Mouse (Mus musculus): ENCODE results near the gene Aff4. TPM values are rescaled to one million over a fixed set of nuclear protein-coding genes. Genes with fewer than 3 reads are reported as not detected.

Aff4 gene
- 12.3 TPM for polyA plus RNA-seq (2014; fragmentation: Illumina TruSeq; extraction: RNeasy Lipid Tissue Mini Kit (QIAGEN cat#74804); ENCODE audit: insufficient read depth, low read depth, low replicate concordance)

DNA sequence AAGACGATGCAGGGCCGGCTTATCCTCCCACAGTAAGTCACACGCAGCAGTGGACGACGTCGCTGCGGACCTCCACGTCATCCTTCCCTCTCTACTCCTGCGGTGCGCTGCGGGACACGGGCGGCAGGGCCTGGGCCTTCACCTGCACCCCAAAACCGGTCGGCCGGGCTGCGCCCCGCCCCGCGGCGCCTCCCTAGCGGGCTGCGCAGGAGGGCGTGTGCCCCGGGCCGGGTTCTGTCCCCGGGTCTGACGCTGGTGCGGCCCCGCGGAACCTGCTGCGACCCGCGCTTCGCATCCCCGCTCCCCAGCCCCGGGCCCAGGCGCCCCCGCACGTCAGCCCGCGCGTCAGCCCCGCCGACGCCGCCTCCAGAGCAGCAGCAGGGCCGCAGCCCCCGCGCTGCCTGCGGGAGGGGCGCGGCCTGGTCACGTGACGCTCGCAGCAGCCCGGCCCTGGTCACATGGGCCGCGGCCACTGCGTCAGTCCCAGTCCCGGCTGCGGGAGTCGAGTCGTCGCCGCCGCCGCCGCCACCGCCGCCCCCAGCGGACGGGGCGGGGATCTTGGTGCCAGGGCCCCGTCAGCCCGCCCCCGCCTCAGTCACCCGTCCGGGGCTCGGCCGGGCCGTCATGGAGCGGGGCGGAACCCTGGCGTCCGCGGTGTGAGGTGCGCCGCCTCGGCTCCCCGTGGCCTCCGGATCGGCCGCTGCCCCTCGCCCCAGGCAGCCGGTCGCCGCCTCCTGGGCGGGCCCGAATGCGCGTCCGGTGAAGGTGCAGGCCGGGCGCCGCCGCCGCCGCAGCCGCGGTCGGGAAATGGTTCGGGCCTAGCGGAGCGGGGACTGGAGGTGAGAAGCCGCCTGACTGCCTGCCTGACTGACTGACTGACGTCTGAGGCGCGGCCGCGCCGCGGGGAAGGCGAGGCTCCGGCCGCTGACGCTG is at the start of gene Aff4:
TSS of gene Aff4 (plus strand) at position 543 of the 933 bp plus-strand sequence.

DNA sequence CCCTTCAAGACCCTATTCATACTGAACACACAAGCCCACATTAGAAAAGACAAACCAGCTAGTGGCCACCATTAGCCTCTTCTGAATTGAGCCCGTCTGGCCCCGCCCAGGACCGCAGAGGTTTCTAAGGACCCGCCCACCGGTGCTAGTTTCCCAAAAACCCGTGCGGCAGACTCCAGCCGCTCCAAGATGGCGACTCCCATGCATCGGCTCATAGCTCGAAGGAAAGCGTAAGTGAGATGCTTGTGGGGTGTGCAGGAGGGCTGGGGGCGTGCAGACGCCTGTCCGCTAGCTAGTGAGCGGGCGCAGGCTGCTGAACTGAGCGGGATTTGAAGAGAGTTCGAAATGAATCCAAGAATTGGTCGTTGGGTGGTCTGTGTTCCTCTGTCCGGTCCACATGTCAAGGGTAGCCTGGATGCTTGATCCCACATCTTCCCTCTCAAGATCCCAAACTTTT is 26.1 kb upstream of the Aff4 start, which contains the start of gene Zcchc10:
TSS of gene Zcchc10 (plus strand) at position 168 of the 457 bp plus-strand sequence.

DNA sequence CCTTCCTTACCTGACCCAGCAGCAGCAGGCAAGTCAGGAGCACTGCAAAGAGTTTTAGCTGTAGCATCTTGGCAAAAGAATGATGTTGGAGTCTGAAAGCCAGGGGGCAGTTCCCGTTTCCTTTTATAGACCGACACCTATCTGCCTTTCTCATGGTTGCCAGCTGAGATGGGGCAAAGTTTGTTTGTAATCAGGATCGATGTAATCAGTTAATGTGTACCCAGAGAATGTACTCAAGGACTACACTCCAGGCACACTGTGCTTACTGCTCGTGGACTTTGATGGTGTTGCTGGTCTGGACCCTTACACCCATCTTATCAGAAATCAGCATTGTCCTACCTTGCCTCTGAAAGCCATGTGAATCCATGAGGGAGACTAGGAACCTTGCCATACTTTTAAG is 72.4 kb downstream of the Aff4 start, which contains the start of gene Leap2:
TSS of gene Leap2 (minus strand) at position 135 of the 400 bp plus-strand sequence.

DNA sequence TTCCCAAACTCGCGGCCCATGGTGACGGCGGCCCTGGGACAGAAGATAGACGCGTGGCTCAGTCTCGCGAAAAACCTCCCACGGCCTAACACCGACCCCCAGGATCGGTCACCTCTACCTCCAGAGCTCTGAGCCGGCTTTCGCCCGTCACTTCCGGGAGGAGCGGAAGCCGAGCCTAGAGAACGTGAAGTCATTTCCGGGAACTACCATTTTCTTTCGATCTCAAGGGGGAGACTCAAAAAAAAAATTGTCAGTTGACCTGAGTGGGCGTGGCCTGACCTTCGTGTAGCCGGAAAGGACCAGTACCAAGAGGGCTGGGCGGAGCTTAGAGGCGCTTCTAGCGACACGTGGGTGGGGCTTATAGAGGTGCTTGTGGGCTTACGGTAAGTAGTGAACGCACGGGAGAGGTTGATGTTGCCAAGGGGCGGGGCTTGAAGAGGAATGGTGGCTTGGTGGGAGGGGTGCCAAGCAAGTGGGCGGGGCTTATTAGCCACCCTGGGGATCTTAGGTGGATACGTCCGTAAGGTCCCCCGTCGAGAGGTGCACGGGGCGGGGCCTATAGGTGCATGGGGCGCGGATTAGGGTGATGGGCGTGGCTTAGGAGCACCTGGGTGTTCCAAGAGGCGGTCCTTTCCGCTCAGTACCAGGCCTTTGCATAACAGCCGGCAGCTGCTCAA is 80.2 kb downstream of the Aff4 start, which contains the start of the genes Uqcrq and Gdf9:
TSS of gene Uqcrq (minus strand) at position 162 of the 677 bp plus-strand sequence.
TSS of gene Gdf9 (plus strand) at position 354 of the 677 bp plus-strand sequence.

DNA sequence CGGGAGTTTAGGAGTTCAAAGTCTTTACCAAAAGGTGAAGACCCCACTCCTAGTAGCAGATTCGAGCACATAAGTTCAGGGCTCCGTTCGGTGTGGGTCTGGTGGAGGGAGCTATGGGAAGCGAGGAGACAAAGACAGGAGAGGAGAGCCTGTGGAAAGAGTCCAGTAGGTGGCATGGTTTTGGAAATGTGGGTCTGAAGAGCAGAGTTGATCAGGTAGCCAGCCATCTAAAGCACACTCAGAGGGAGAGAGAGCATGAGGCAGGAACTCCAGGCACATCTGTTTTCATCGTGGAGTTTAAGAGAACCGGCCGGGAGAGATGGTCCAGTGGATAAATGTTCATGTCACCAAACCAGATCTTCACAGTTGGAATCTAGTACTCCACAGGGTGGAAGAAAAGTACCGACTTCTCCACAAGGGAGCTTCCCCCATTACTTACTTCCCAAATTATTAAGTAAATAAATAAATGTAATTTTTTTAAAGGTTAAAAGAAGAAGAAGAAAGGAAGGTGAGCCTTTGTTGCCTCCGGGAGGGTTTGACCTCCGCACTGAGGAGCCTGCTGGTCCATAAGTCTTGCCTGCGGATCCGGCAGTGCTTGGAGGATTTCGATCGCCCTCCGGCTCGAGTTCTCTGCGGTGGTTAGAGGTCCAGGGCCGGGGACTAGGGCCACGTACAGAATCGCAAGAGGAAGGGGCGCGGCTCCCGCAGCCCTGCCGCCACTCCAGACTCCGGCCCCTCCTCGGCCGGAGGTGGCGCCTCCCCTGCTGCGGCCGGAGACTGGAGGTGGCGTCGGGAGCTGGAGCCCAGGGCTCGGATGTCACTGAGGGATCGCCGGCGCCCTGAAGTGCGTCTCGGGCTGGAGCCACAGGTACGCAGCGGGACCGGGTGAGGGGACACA is 106.1 kb downstream of the Aff4 start, which contains the start of the genes Gm10447 and Shroom1:
TSS of gene Gm10447 (minus strand) at position 637 of the 898 bp plus-strand sequence.
TSS of gene Shroom1 (plus strand) at position 732 of the 898 bp plus-strand sequence.

DNA sequence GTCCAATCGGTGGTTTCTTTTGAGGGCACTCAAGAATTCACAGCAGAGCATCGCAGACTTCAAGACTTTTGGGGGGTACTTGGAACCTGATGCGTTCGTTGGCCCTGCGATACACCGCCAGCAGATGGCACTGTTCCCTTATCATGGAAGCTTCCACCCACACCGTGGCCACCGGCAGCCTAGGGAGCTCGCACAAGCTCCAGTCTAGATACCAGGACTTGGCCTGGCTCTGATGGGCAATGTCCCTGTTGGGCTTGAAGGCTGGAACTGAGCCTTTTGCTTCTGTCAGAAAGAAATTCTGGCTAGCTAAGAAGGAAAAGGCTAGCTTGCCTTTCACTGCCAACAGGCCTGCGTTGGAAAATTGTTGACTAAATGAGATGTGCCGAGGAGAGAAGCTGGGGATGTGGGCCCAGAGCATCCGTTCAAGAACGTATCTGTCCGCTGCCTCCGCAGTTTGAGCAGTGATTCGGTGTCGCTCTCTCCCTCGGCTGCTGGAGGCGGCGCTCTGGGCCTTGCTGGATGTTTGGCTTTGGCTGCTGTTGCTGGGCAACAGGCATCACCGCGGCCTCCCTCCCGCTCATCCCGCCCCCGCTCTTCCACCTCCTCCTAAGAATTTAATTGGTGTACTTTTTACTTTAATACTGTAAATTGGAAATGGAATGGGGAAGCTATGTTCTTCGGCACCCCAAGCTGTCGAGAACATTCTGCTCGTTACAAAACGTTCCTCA is 119.5 kb downstream of the Aff4 start, which contains the start of gene Gm9837:
TSS of gene Gm9837 (minus strand) at position 512 of the 728 bp plus-strand sequence.

Other genes starting within 250 kb of the Aff4 start
- 51.9 TPM for gene Hspa4, start 50.4 kb upstream of the Aff4 start, polyA plus RNA-seq (2014; fragmentation: Illumina TruSeq; extraction: RNeasy Lipid Tissue Mini Kit (QIAGEN cat#74804); ENCODE audit: insufficient read depth, low read depth, low replicate concordance)
- gene Zcchc10, start 26.2 kb upstream of the Aff4 start, polyA plus RNA-seq (2014; fragmentation: Illumina TruSeq; extraction: RNeasy Lipid Tissue Mini Kit (QIAGEN cat#74804); ENCODE audit: insufficient read depth, low read depth, low replicate concordance) = 13.2 TPM
- not detected for gene Leap2, start 72.3 kb downstream of the Aff4 start, polyA plus RNA-seq (2014; fragmentation: Illumina TruSeq; extraction: RNeasy Lipid Tissue Mini Kit (QIAGEN cat#74804); ENCODE audit: insufficient read depth, low read depth, low replicate concordance)
- 315 TPM for gene Uqcrq, start 80.0 kb downstream of the Aff4 start, polyA plus RNA-seq (2014; fragmentation: Illumina TruSeq; extraction: RNeasy Lipid Tissue Mini Kit (QIAGEN cat#74804); ENCODE audit: insufficient read depth, low read depth, low replicate concordance)
- gene Gdf9, start 80.2 kb downstream of the Aff4 start, polyA plus RNA-seq (2014; fragmentation: Illumina TruSeq; extraction: RNeasy Lipid Tissue Mini Kit (QIAGEN cat#74804); ENCODE audit: insufficient read depth, low read depth, low replicate concordance) = 1.0 TPM
- not detected for gene Gm10447, start 106.3 kb downstream of the Aff4 start, polyA plus RNA-seq (2014; fragmentation: Illumina TruSeq; extraction: RNeasy Lipid Tissue Mini Kit (QIAGEN cat#74804); ENCODE audit: insufficient read depth, low read depth, low replicate concordance)
- gene Shroom1, start 106.4 kb downstream of the Aff4 start, polyA plus RNA-seq (2014; fragmentation: Illumina TruSeq; extraction: RNeasy Lipid Tissue Mini Kit (QIAGEN cat#74804); ENCODE audit: insufficient read depth, low read depth, low replicate concordance) = 0.87 TPM
- not detected for gene Gm9837, start 119.6 kb downstream of the Aff4 start, polyA plus RNA-seq (2014; fragmentation: Illumina TruSeq; extraction: RNeasy Lipid Tissue Mini Kit (QIAGEN cat#74804); ENCODE audit: insufficient read depth, low read depth, low replicate concordance)
- gene Gm9945, start 129.3 kb downstream of the Aff4 start, polyA plus RNA-seq (2014; fragmentation: Illumina TruSeq; extraction: RNeasy Lipid Tissue Mini Kit (QIAGEN cat#74804); ENCODE audit: insufficient read depth, low read depth, low replicate concordance) = not detected
- 0.29 TPM for gene Sowaha, start 129.4 kb downstream of the Aff4 start, polyA plus RNA-seq (2014; fragmentation: Illumina TruSeq; extraction: RNeasy Lipid Tissue Mini Kit (QIAGEN cat#74804); ENCODE audit: insufficient read depth, low read depth, low replicate concordance)
- 21.4 TPM for gene Sept8, start 168.4 kb downstream of the Aff4 start, polyA plus RNA-seq (2014; fragmentation: Illumina TruSeq; extraction: RNeasy Lipid Tissue Mini Kit (QIAGEN cat#74804); ENCODE audit: insufficient read depth, low read depth, low replicate concordance)
- gene Kif3a, start 216.5 kb downstream of the Aff4 start, polyA plus RNA-seq (2014; fragmentation: Illumina TruSeq; extraction: RNeasy Lipid Tissue Mini Kit (QIAGEN cat#74804); ENCODE audit: insufficient read depth, low read depth, low replicate concordance) = 6.5 TPM